Mouse (Mus musculus) forebrain, embryonic 12.5 days (tissue): ENCODE data around the gene Rrn3. TPM values are rescaled to one million over a fixed set of nuclear protein-coding genes. Genes with fewer than 3 reads are reported as not detected.
"Not testable (repeated sequence)": the region's sequence is repeated elsewhere in the genome, so short reads cannot be mapped to it uniquely, and the experiment has no call there.

Experiments
- ATAC-seq: fragments of 200-750 bp; cut with Nextera tagmentation; 2 replicates; pipeline ENCODE4 v1.8.0; 2017; ENCODE audit warnings: moderate TSS enrichment; ENCODE audit not compliant: low FRiP score
- H3K27ac ChIP-seq: fragments of 300-500 bp; sonication (generic); 2 replicates; pipeline ENCODE4 v1.5.1; 2016; ENCODE audit warnings: mild to moderate bottlenecking
- H3K27me3 ChIP-seq: fragments of 300-500 bp; sonication (generic); 2 replicates; pipeline ENCODE4 v1.6.1; 2016; ENCODE audit warnings: mild to moderate bottlenecking
- H3K36me3 ChIP-seq: fragments of 300-500 bp; sonication (generic); replicated peaks from 2 replicates; pipeline ENCODE4 v1.6.1; 2016; ENCODE audit warnings: mild to moderate bottlenecking
- H3K4me1 ChIP-seq: fragments of 300-500 bp; sonication (generic); 2 replicates; pipeline ENCODE4 v1.6.1; 2016
- H3K4me2 ChIP-seq: fragments of 300-500 bp; sonication (generic); 2 replicates; pipeline ENCODE4 v1.6.1; 2016; ENCODE audit warnings: mild to moderate bottlenecking, moderate library complexity
- H3K4me3 ChIP-seq: fragments of 300-500 bp; sonication (generic); replicated peaks from 2 replicates; pipeline ENCODE4 v1.5.1; 2016; ENCODE audit warnings: mild to moderate bottlenecking
- H3K9ac ChIP-seq: fragments of 300-500 bp; sonication (generic); 2 replicates; pipeline ENCODE4 v1.6.1; 2016; ENCODE audit warnings: mild to moderate bottlenecking
- H3K9me3 ChIP-seq: fragments of 300-500 bp; sonication (generic); 2 replicates; pipeline ENCODE4 v1.6.1; 2016
- WGBS: fragments of 180-500 bp; shearing (Covaris S2); methylation state at CpG from one replicate; pipeline ENCODE4 v1.1.7; 2016; 5-methylcytosine and 5-hydroxymethylcytosine counted together
- polyA plus RNA-seq: library from polyadenylated mRNA; unstranded; fragments of >200 nt; fragmentation: Nextera tagmentation; extraction: Ambion mirVana; gene quantifications from 2 replicates; pipeline ENCODE4 v1.2.1, GENCODE M21; 2016

The Rrn3 gene
- polyA plus RNA-seq, 1 experiment from 2014 or later, result 114 TPM

DNA sequence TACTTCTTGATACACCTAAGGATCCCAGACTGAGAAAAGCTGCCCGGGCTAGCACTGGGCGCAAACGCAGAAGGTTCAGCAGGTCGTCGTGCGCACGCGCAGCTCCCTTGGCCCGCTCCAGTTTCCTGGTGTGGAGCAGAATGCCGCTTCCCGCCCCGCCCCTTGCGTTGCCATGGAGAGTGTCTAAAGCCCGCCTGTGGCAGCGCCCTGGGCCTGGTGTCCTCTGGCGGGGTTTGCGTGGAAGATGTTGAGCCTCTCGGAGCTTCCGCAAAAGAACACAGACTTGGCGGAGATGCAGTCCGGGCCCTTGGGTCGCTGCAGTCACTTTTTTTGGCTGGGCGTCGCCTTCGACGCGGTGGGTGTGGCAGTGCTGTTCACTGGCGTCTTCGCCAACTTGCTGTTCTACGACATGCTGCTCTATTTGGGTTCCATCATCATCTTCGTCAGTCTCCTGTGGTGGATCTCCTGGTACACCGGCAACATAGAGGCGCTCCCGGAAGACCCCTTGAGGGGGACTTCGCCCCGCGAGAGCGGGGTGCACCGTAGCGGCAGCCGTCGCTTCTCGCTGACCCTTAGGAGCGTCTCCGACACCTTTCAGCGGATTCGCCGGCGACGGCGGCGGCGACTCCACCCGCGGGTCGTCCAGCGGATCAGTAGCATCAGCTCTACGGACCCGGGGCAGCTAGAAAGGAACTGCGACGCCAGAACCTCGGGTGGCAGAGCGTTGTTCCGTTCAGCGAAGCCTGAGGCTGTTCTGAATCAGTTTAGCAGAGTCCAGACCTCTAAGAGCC, 25.9 kb upstream of the Rrn3 start:
- Histone ChIP-seq H3K4me3 (peak overlapping the region; percentile 57), H3K9ac (peak overlapping the region; percentile 69), H3K36me3 (no peaks in the 10 kb centered on the region), H3K27ac (peak overlapping the region; percentile 10; the same call in 1 of the 2 replicates), H3K9me3 (no peaks in the 10 kb centered on the region), H3K4me2 (peak overlapping the region; percentile 95), H3K4me1 (peaks cover 5% of the 10 kb centered on the region), H3K27me3 (no peaks in the 10 kb centered on the region)
- 2% methylated on average over 65 of the region's 65 CpGs for WGBS
- peak; percentile 99 for ATAC-seq

DNA sequence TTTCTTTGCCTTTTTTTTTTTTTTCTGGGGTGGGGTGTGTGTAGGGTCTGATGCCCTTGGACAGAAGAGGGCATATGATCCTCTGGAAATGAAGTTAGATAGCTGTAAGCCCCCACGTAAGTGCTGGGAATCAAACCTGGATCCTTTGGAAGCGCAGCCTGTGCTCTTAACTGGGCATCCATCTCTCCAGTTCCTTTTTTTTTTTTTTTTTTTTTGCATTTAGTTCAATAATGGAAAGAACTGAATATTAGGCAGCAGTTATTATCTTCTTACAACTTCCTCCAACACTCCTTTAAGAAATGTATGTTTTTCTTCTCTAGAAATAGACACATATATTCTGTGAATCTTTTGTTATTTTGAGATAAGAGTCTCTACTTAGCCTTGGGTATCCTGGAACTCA, 22.7 kb upstream of the Rrn3 start:
- H3K4me3 ChIP-seq, result no peak overlapping the region
- no peak for ATAC-seq
- no peak overlapping the region for H3K27ac ChIP-seq
- no peak overlapping the region for H3K9ac ChIP-seq
- 88% methylated on average over 2 of the region's 2 CpGs for WGBS
- no peak overlapping the region for H3K4me2 ChIP-seq
- H3K27me3 ChIP-seq, result no peaks in the 10 kb centered on the region
- H3K36me3 ChIP-seq, result no peaks in the 10 kb centered on the region
- H3K9me3 ChIP-seq, result no peaks in the 10 kb centered on the region
- H3K4me1 ChIP-seq, result peaks cover 5% of the 10 kb centered on the region

DNA sequence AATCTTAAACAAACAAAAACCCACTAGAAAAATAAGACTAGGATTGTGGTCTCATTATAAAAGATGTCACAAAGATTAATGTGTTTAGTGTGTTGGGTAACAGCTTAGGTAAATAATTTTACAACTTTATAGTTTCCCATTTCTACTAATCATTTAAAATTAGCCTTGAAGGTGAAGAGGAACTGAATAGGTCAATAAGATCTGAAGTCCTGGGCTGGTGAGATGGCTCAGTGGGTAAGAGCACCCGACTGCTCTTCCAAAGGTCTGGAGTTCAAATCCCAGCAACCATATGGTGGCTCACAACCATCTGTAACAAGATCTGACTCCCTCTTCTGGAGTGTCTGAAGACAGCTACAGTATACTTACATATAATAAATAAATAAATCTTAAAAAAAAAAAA, 17.7 kb upstream of the Rrn3 start:
- H3K36me3 ChIP-seq, H3K4me3 ChIP-seq, H3K27ac ChIP-seq, H3K27me3 ChIP-seq, H3K9ac ChIP-seq, H3K9me3 ChIP-seq, H3K4me2 ChIP-seq, ATAC-seq, H3K4me1 ChIP-seq: not testable (repeated sequence)
- WGBS, result 96% methylated on average over 1 of the region's 1 CpGs

- 83% methylated on average over 3 of the region's 3 CpGs for WGBS
- no peak for ATAC-seq
- H3K27me3 ChIP-seq, result no peaks in the 10 kb centered on the region
- H3K4me1 ChIP-seq, result no peaks in the 10 kb centered on the region
- no peak overlapping the region for H3K4me3 ChIP-seq
- no peak overlapping the region for H3K27ac ChIP-seq
- no peaks in the 10 kb centered on the region for H3K9me3 ChIP-seq
- no peak overlapping the region for H3K4me2 ChIP-seq
- no peaks in the 10 kb centered on the region for H3K36me3 ChIP-seq
- H3K9ac ChIP-seq, result no peak overlapping the region
Observed at GRCm38 (mm10) chr16:13764519-13764918, 16.0 kb upstream of the Rrn3 start.

DNA sequence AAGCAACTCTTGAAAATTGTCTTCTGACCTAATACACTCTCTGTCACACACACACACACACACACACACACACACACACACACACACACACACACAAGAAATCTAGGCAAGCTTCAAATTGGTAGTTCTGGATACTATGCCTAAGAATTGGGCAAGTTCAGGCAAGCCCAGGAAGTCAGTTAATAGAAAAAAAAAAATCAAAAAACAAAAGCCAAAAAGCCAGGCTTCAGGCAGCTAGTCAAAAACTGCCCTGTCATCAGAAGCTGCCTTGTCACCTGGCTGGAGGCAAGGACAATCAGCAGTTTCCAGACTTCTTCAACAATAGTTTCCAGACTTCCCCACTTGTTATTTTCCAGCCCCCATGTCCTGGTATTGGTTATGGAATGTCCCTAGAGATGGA, 14.1 kb upstream of the Rrn3 start:
- Histone ChIP-seq H3K27ac (no peak overlapping the region), H3K27me3 (no peaks in the 10 kb centered on the region), H3K4me1 (no peaks in the 10 kb centered on the region), H3K4me3 (no peak overlapping the region), H3K36me3 (no peaks in the 10 kb centered on the region), H3K9me3 (no peaks in the 10 kb centered on the region), H3K9ac (no peak overlapping the region), H3K4me2 (no peak overlapping the region)
- ATAC-seq, result no peak

DNA sequence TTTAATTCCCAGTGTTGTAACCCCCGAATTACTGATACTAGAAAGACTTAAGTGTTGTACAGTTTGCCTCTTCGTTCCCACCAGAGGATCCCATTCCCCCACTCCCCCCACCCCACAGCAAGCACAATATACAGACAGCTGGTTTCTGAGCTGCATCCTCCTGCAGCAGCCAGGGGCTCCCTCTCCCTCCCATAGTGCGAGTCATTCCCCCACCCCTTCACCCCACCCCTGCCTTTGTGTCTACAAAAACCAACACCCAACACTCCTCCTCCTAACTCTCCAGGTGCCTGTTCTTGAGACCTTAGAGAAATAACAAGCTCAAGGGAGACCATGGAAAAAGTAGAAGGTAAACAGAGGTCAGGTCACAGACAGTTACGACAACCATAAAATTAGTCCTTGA, 8.9 kb upstream of the Rrn3 start:
- H3K4me1 ChIP-seq, H3K4me2 ChIP-seq, H3K9ac ChIP-seq, H3K4me3 ChIP-seq, H3K9me3 ChIP-seq, ATAC-seq, H3K36me3 ChIP-seq, H3K27me3 ChIP-seq, H3K27ac ChIP-seq: not testable (repeated sequence)
- WGBS, result 84% methylated on average over 4 of the region's 4 CpGs

GRCm38 (mm10) chr16:13772051-13772450, 8.5 kb upstream of the Rrn3 start:
- not testable (repeated sequence) for ATAC-seq, H3K9me3 ChIP-seq, H3K27ac ChIP-seq, H3K9ac ChIP-seq, H3K4me3 ChIP-seq, H3K4me2 ChIP-seq, H3K4me1 ChIP-seq, H3K27me3 ChIP-seq, H3K36me3 ChIP-seq
- WGBS, result 84% methylated on average over 5 of the region's 5 CpGs

GRCm38 (mm10) chr16:13774011-13774410, 6.5 kb upstream of the Rrn3 start:
- H3K9ac ChIP-seq, H3K4me1 ChIP-seq, ATAC-seq, H3K4me2 ChIP-seq, H3K27me3 ChIP-seq, H3K9me3 ChIP-seq, H3K4me3 ChIP-seq, H3K36me3 ChIP-seq, H3K27ac ChIP-seq: not testable (repeated sequence)
- WGBS, result 95% methylated on average over 2 of the region's 2 CpGs

- not testable (repeated sequence) for H3K27me3 ChIP-seq, H3K9ac ChIP-seq, H3K9me3 ChIP-seq, H3K4me3 ChIP-seq, H3K36me3 ChIP-seq, H3K4me1 ChIP-seq, H3K4me2 ChIP-seq, ATAC-seq, H3K27ac ChIP-seq
- WGBS, result 86% methylated on average over 3 of the region's 3 CpGs
Observed at GRCm38 (mm10) chr16:13774651-13775050, 5.9 kb upstream of the Rrn3 start.

GRCm38 (mm10) chr16:13781216-13781615, 708 bp downstream of the Rrn3 start:
- Histone ChIP-seq H3K27me3 (no peaks in the 10 kb centered on the region), H3K36me3 (peaks cover 29% of the 10 kb centered on the region), H3K4me1 (peaks cover 22% of the 10 kb centered on the region), H3K9me3 (no peaks in the 10 kb centered on the region), H3K27ac (no peak overlapping the region), H3K4me3 (peak overlapping the region; percentile 87), H3K9ac (peak overlapping the region; percentile 84), H3K4me2 (peak overlapping the region; percentile 77)
- WGBS, result 41% methylated on average over 8 of the region's 8 CpGs
- ATAC-seq, result 0 out of 2 replicates have a peak, but pooled peaks have one; percentile 27

GRCm38 (mm10) chr16:13785932-13786331, 5.4 kb downstream of the Rrn3 start:
- Histone ChIP-seq H3K27me3 (no peaks in the 10 kb centered on the region), H3K9me3 (no peaks in the 10 kb centered on the region), H3K4me3 (no peak overlapping the region), H3K36me3 (peaks cover 67% of the 10 kb centered on the region), H3K9ac (no peak overlapping the region), H3K4me1 (peaks cover 14% of the 10 kb centered on the region), H3K4me2 (no peak overlapping the region), H3K27ac (no peak overlapping the region)
- ATAC-seq, result no peak
- 87% methylated on average over 3 of the region's 3 CpGs for WGBS

- 100% methylated on average over 2 of the region's 2 CpGs for WGBS
- not testable (repeated sequence) for H3K4me2 ChIP-seq, H3K27ac ChIP-seq, H3K4me3 ChIP-seq, H3K27me3 ChIP-seq, ATAC-seq, H3K9ac ChIP-seq, H3K9me3 ChIP-seq, H3K4me1 ChIP-seq
- H3K36me3 ChIP-seq, result peaks cover 93% of the 10 kb centered on the region
Observed at GRCm38 (mm10) chr16:13793441-13793840, 12.9 kb downstream of the Rrn3 start.

GRCm38 (mm10) chr16:13796746-13797175, 16.3 kb downstream of the Rrn3 start:
- Histone ChIP-seq H3K4me1 (no peaks in the 10 kb centered on the region), H3K36me3 (peaks cover 93% of the 10 kb centered on the region), H3K4me3 (no peak overlapping the region), H3K27ac (no peak overlapping the region), H3K27me3 (no peaks in the 10 kb centered on the region), H3K9ac (no peak overlapping the region), H3K4me2 (no peak overlapping the region), H3K9me3 (no peaks in the 10 kb centered on the region)
- ATAC-seq, result no peak
- WGBS, result 95% methylated on average over 5 of the region's 5 CpGs
